Mouse (Mus musculus): ENCODE results near the gene Wfdc17. TPM values are rescaled to one million over a fixed set of nuclear protein-coding genes. Genes with fewer than 3 reads are reported as not detected.

Gene Wfdc17
- polyA plus RNA-seq, 1 experiment from 2014 or later: not detected

- Histone ChIP-seq H3K27ac (ENCODE audit: low read length) (no peak overlapping the region), H3K36me3 (ENCODE audit: control insufficient read depth, insufficient read depth, low read length) (no peaks in the 10 kb centered on the region), H3K27me3 (ENCODE audit: control insufficient read depth, insufficient read depth, low read depth, low read length) (no peaks in the 10 kb centered on the region), H3K4me2 (ENCODE audit: low read length) (no peak overlapping the region), H3K4me3 (ENCODE audit: low read depth, low read length) (no peak overlapping the region), H3K9me3 (replicated peaks; ENCODE audit: control insufficient read depth, low read length, poor library complexity, severe bottlenecking) (no peaks in the 10 kb centered on the region), H3K4me1 (ENCODE audit: control insufficient read depth, insufficient read depth, low read length) (no peaks in the 10 kb centered on the region), H3K9ac (ENCODE audit: low read depth, low read length) (no peak overlapping the region)
- 58% methylated on average over 1 of the region's 1 CpGs for WGBS
- no peak for ATAC-seq
Observed at GRCm38 (mm10) chr11:83692008-83692407, 11.8 kb upstream of the Wfdc17 start.

GRCm38 (mm10) chr11:83708715-83709114 is 4.9 kb downstream of the Wfdc17 start, which contains the start of gene Wfdc18:
Gene Wfdc18, plus strand, starts transcription at chr11:83709015.
- Histone ChIP-seq H3K36me3 (ENCODE audit: control insufficient read depth, insufficient read depth, low read length) (no peaks in the 10 kb centered on the region), H3K9ac (ENCODE audit: low read depth, low read length) (no peak within 1 kb of the TSS), H3K4me2 (ENCODE audit: low read length) (no peak within 1 kb of the TSS), H3K27ac (ENCODE audit: low read length) (no peak within 1 kb of the TSS), H3K4me1 (ENCODE audit: control insufficient read depth, insufficient read depth, low read length) (no peaks in the 10 kb centered on the region), H3K27me3 (ENCODE audit: control insufficient read depth, insufficient read depth, low read depth, low read length) (no peaks in the 10 kb centered on the region), H3K9me3 (replicated peaks; ENCODE audit: control insufficient read depth, low read length, poor library complexity, severe bottlenecking) (no peaks in the 10 kb centered on the region), H3K4me3 (ENCODE audit: low read depth, low read length) (no peak within 1 kb of the TSS)
- WGBS: 71% methylated on average over 4 of the region's 4 CpGs
- no peak for ATAC-seq

- H3K4me2 ChIP-seq (ENCODE audit: low read length): no peak overlapping the region
- no peaks in the 10 kb centered on the region for H3K36me3 ChIP-seq (ENCODE audit: control insufficient read depth, insufficient read depth, low read length)
- H3K4me3 ChIP-seq (ENCODE audit: low read depth, low read length): no peak overlapping the region
- no peak overlapping the region for H3K27ac ChIP-seq (ENCODE audit: low read length)
- H3K9me3 ChIP-seq (replicated peaks; ENCODE audit: control insufficient read depth, low read length, poor library complexity, severe bottlenecking): no peaks in the 10 kb centered on the region
- 90% methylated on average over 5 of the region's 5 CpGs for WGBS
- ATAC-seq: no peak
- no peaks in the 10 kb centered on the region for H3K4me1 ChIP-seq (ENCODE audit: control insufficient read depth, insufficient read depth, low read length)
- H3K9ac ChIP-seq (ENCODE audit: low read depth, low read length): no peak overlapping the region
- no peaks in the 10 kb centered on the region for H3K27me3 ChIP-seq (ENCODE audit: control insufficient read depth, insufficient read depth, low read depth, low read length)
Observed at GRCm38 (mm10) chr11:83709683-83710082, 5.9 kb downstream of the Wfdc17 start.

- H3K4me2 ChIP-seq (ENCODE audit: low read length): no peak overlapping the region
- no peak overlapping the region for H3K27ac ChIP-seq (ENCODE audit: low read length)
- no peaks in the 10 kb centered on the region for H3K4me1 ChIP-seq (ENCODE audit: control insufficient read depth, insufficient read depth, low read length)
- H3K9me3 ChIP-seq (replicated peaks; ENCODE audit: control insufficient read depth, low read length, poor library complexity, severe bottlenecking): no peaks in the 10 kb centered on the region
- 86% methylated on average over 1 of the region's 1 CpGs for WGBS
- H3K36me3 ChIP-seq (ENCODE audit: control insufficient read depth, insufficient read depth, low read length): no peaks in the 10 kb centered on the region
- no peak overlapping the region for H3K4me3 ChIP-seq (ENCODE audit: low read depth, low read length)
- ATAC-seq: no peak
- no peaks in the 10 kb centered on the region for H3K27me3 ChIP-seq (ENCODE audit: control insufficient read depth, insufficient read depth, low read depth, low read length)
- H3K9ac ChIP-seq (ENCODE audit: low read depth, low read length): no peak overlapping the region
Observed at GRCm38 (mm10) chr11:83712671-83713070, 8.9 kb downstream of the Wfdc17 start.

- no peak for ATAC-seq
- no peaks in the 10 kb centered on the region for H3K4me1 ChIP-seq (ENCODE audit: control insufficient read depth, insufficient read depth, low read length)
- H3K27ac ChIP-seq (ENCODE audit: low read length): no peak overlapping the region
- H3K4me2 ChIP-seq (ENCODE audit: low read length): no peak overlapping the region
- H3K9me3 ChIP-seq (replicated peaks; ENCODE audit: control insufficient read depth, low read length, poor library complexity, severe bottlenecking): no peaks in the 10 kb centered on the region
- H3K36me3 ChIP-seq (ENCODE audit: control insufficient read depth, insufficient read depth, low read length): no peaks in the 10 kb centered on the region
- no peak overlapping the region for H3K9ac ChIP-seq (ENCODE audit: low read depth, low read length)
- H3K27me3 ChIP-seq (ENCODE audit: control insufficient read depth, insufficient read depth, low read depth, low read length): no peaks in the 10 kb centered on the region
- H3K4me3 ChIP-seq (ENCODE audit: low read depth, low read length): no peak overlapping the region
- WGBS: 93% methylated on average over 2 of the region's 2 CpGs
Observed at GRCm38 (mm10) chr11:83713925-83714324, 10.1 kb downstream of the Wfdc17 start.

- no peaks in the 10 kb centered on the region for H3K9me3 ChIP-seq (replicated peaks; ENCODE audit: control insufficient read depth, low read length, poor library complexity, severe bottlenecking)
- H3K27ac ChIP-seq (ENCODE audit: low read length): no peak overlapping the region
- ATAC-seq: no peak
- H3K4me2 ChIP-seq (ENCODE audit: low read length): no peak overlapping the region
- H3K4me1 ChIP-seq (ENCODE audit: control insufficient read depth, insufficient read depth, low read length): no peaks in the 10 kb centered on the region
- H3K27me3 ChIP-seq (ENCODE audit: control insufficient read depth, insufficient read depth, low read depth, low read length): no peaks in the 10 kb centered on the region
- H3K36me3 ChIP-seq (ENCODE audit: control insufficient read depth, insufficient read depth, low read length): no peaks in the 10 kb centered on the region
- no peak overlapping the region for H3K4me3 ChIP-seq (ENCODE audit: low read depth, low read length)
- 88% methylated on average over 6 of the region's 6 CpGs for WGBS
- H3K9ac ChIP-seq (ENCODE audit: low read depth, low read length): no peak overlapping the region
Observed at GRCm38 (mm10) chr11:83717042-83717665, 13.4 kb downstream of the Wfdc17 start.

- Histone ChIP-seq H3K27ac (ENCODE audit: low read length) (no peak overlapping the region), H3K9me3 (replicated peaks; ENCODE audit: control insufficient read depth, low read length, poor library complexity, severe bottlenecking) (no peaks in the 10 kb centered on the region), H3K27me3 (ENCODE audit: control insufficient read depth, insufficient read depth, low read depth, low read length) (no peaks in the 10 kb centered on the region), H3K4me3 (ENCODE audit: low read depth, low read length) (no peak overlapping the region), H3K4me2 (ENCODE audit: low read length) (no peak overlapping the region), H3K36me3 (ENCODE audit: control insufficient read depth, insufficient read depth, low read length) (no peaks in the 10 kb centered on the region), H3K9ac (ENCODE audit: low read depth, low read length) (no peak overlapping the region), H3K4me1 (ENCODE audit: control insufficient read depth, insufficient read depth, low read length) (no peaks in the 10 kb centered on the region)
- no peak for ATAC-seq
Observed at GRCm38 (mm10) chr11:83720766-83721165, 17.0 kb downstream of the Wfdc17 start.

- H3K9ac ChIP-seq (ENCODE audit: low read depth, low read length): no peak overlapping the region
- H3K4me1 ChIP-seq (ENCODE audit: control insufficient read depth, insufficient read depth, low read length): no peaks in the 10 kb centered on the region
- H3K36me3 ChIP-seq (ENCODE audit: control insufficient read depth, insufficient read depth, low read length): no peaks in the 10 kb centered on the region
- 62% methylated on average over 3 of the region's 3 CpGs for WGBS
- H3K27ac ChIP-seq (ENCODE audit: low read length): no peak overlapping the region
- H3K4me3 ChIP-seq (ENCODE audit: low read depth, low read length): no peak overlapping the region
- no peak overlapping the region for H3K4me2 ChIP-seq (ENCODE audit: low read length)
- H3K9me3 ChIP-seq (replicated peaks; ENCODE audit: control insufficient read depth, low read length, poor library complexity, severe bottlenecking): peaks cover 2% of the 10 kb centered on the region; the same call in 1 of the 2 replicates
- no peak for ATAC-seq
- no peaks in the 10 kb centered on the region for H3K27me3 ChIP-seq (ENCODE audit: control insufficient read depth, insufficient read depth, low read depth, low read length)
Observed at GRCm38 (mm10) chr11:83728757-83729432, 25.1 kb downstream of the Wfdc17 start.

- no peak overlapping the region for H3K4me2 ChIP-seq (ENCODE audit: low read length)
- H3K9ac ChIP-seq (ENCODE audit: low read depth, low read length): no peak overlapping the region
- H3K27ac ChIP-seq (ENCODE audit: low read length): no peak overlapping the region
- no peaks in the 10 kb centered on the region for H3K4me1 ChIP-seq (ENCODE audit: control insufficient read depth, insufficient read depth, low read length)
- H3K27me3 ChIP-seq (ENCODE audit: control insufficient read depth, insufficient read depth, low read depth, low read length): no peaks in the 10 kb centered on the region
- H3K36me3 ChIP-seq (ENCODE audit: control insufficient read depth, insufficient read depth, low read length): no peaks in the 10 kb centered on the region
- ATAC-seq: no peak
- peaks cover 6% of the 10 kb centered on the region; the same call in 1 of the 2 replicates for H3K9me3 ChIP-seq (replicated peaks; ENCODE audit: control insufficient read depth, low read length, poor library complexity, severe bottlenecking)
- no peak overlapping the region for H3K4me3 ChIP-seq (ENCODE audit: low read depth, low read length)
- WGBS: 89% methylated on average over 1 of the region's 1 CpGs
Observed at GRCm38 (mm10) chr11:83731116-83731515, 27.3 kb downstream of the Wfdc17 start.

All from midbrain, embryonic 16.5 days (tissue).